Mouse (Mus musculus) liver, embryonic 18 days (tissue): Measurements from ENCODE around the gene Olfr124. TPM values are rescaled to one million over a fixed set of nuclear protein-coding genes. Genes with fewer than 3 reads are reported as not detected.

Experiments used
- polyA plus RNA-seq: library from polyadenylated mRNA; depleted of rRNA; stranded (reverse); fragments of >200 nt; gene quantifications from 2 replicates; pipeline ENCODE4 v1.2.3, GENCODE M21; 2012; rRNA removed

The Olfr124 gene
- not detected in 2 replicates for polyA plus RNA-seq

DNA sequence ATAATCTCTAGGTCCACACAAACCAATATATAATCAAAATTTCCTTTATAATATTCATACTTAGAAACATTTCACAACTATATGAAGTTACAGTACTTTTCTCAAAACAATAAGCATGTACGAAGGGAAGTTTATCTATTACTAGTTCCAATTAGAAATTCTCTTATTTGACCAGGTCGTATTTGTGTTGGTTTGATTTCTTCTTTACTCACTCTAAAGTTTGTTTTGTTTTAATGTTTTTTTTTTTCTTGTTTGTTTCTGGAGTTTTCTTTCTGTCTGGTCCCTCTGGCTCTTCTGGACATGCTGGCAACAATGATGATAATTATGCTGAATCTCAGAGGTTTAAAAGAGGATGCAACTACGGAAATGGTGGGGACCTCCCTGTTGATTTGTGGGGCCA is at the start of gene Olfr124:
TSS of gene Olfr124 (plus strand) at position 301 of the 400 bp plus-strand sequence.

DNA sequence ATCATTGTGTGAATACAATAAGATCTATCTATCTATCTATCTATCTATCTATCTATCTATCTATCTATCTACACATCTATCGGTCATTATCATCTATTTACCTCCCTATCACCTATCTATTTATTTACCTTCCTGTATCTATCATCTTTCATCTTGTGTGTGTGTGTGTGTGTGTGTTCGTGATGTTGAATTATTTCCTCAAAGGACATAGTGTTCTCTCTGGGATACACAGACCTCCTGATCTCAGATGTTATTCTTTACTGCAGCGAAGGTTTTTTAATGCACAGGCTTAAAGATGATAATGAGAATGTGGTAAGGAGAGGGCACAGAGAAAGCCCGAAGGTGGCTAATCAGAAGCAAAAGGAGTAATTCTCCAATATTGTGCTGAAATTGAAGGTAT is 31.4 kb upstream of the Olfr124 start, which contains the start of gene Olfr122:
TSS of gene Olfr122 (plus strand) at position 301 of the 400 bp plus-strand sequence.

DNA sequence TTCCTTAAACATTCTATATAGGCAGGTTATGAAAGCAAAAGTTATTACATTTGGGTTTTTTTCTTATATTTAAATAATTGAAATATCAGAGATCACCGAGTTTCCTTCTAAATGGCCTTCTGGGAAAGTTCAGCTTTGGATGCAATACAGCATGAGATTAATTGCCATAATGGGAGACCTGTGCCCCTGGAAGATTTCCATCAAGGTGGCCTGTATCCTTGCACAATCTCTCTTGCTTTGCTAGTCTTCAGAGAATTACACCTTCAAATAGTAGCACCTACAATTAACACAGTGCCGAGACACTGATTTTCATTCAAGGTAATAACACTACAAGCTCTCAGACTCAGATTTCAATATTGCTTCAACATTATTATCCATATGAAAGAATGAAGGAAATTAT is 6.5 kb upstream of the Olfr124 start, which contains the start of gene Olfr123:
TSS of gene Olfr123 (plus strand) at position 301 of the 400 bp plus-strand sequence.

DNA sequence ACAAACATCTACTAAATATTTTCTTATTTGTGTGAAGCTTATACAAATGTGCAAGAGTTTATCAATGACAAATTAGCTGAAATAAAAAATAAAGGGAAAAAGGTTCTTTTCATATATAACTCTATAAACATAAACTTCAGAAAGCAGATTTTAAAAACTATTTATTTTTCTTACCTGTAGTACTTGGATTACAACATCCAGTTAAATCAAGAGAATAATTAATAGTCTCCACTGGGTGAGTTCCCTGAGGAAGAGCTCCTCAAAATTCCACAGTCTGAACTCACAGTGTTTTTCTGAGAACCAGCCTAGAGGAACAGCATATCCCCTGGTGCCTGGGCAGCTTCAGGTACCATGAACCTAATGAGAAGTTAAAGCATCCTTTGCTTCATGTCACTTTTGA is 33.0 kb downstream of the Olfr124 start, which contains the start of gene Olfr125:
TSS of gene Olfr125 (plus strand) at position 301 of the 400 bp plus-strand sequence.

DNA sequence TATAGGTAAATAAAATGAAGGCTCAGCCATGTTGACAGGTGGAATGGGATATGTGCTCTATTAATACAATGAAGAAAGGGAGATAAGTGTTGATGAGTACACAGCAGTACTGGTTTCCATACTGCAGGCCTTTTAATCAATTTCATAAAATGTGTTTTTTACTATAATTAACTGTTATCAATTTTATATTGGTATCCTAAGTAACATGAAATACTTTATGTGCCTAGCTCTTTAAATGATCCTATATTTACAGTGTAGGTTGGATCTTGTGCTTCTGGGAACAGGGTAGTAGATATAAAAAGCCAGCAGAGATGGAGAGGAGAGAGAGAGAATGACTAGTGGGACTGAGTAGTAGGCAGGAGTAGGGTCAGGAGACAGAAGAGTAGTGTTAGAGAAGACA is 47.5 kb downstream of the Olfr124 start, which contains the start of gene Olfr126:
TSS of gene Olfr126 (plus strand) at position 301 of the 400 bp plus-strand sequence.

Other genes starting within 250 kb of the Olfr124 start
- not detected in 2 replicates for gene Olfr112, start 230.4 kb upstream of the Olfr124 start, polyA plus RNA-seq
- gene Olfr113, start 222.2 kb upstream of the Olfr124 start, polyA plus RNA-seq = not detected in 2 replicates
- gene Olfr114, start 207.1 kb upstream of the Olfr124 start, polyA plus RNA-seq = not detected in 2 replicates
- not detected in 2 replicates for gene Olfr115, start 172.8 kb upstream of the Olfr124 start, polyA plus RNA-seq
- not detected in 2 replicates for gene Olfr116, start 172.7 kb upstream of the Olfr124 start, polyA plus RNA-seq
- gene Olfr117, start 136.1 kb upstream of the Olfr124 start, polyA plus RNA-seq = not detected in 2 replicates
- not detected in 2 replicates for gene Olfr118, start 132.9 kb upstream of the Olfr124 start, polyA plus RNA-seq
- gene Olfr119, start 103.3 kb upstream of the Olfr124 start, polyA plus RNA-seq = not detected in 2 replicates
- gene Olfr120, start 78.1 kb upstream of the Olfr124 start, polyA plus RNA-seq = not detected in 2 replicates
- gene Olfr121, start 51.0 kb upstream of the Olfr124 start, polyA plus RNA-seq = not detected in 2 replicates
- not detected in 2 replicates for gene Olfr122, start 31.3 kb upstream of the Olfr124 start, polyA plus RNA-seq
- not detected in 2 replicates for gene Olfr123, start 6.4 kb upstream of the Olfr124 start, polyA plus RNA-seq
- gene Olfr125, start 33.1 kb downstream of the Olfr124 start, polyA plus RNA-seq = not detected in 2 replicates
- not detected in 2 replicates for gene Olfr126, start 47.6 kb downstream of the Olfr124 start, polyA plus RNA-seq
- gene Olfr127, start 100.5 kb downstream of the Olfr124 start, polyA plus RNA-seq = not detected in 2 replicates
- not detected in 2 replicates for gene Olfr128, start 120.7 kb downstream of the Olfr124 start, polyA plus RNA-seq
- not detected in 2 replicates for gene Olfr761, start 153.2 kb downstream of the Olfr124 start, polyA plus RNA-seq